Mouse (Mus musculus): ENCODE results near the gene Slc25a38.

The Slc25a38 gene

DNA sequence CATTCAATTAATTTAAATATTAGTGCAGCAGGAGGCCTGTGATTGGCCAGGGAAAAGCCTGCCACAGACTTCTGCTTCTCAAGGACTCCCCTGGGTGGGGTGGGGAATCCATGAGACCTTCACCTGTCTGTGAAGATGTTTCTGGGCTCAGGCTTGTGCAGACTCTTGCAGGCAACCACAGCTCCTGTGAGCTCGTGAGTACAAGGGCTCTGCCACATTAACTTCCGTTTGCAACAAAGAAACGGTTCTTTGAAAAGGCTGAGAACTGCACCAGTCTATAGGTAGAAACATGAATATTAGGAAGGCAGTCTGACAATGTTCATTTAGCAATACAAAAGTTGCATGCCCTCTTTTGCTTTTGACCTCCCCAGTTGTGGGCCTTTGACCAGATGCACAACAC is 31.9 kb upstream of the Slc25a38 start:
- H3K4me3 ChIP-seq (replicated peaks; ENCODE audit: low read length), result no peak overlapping the region
- peaks cover 26% of the 10 kb centered on the region for H3K4me1 ChIP-seq (replicated peaks; ENCODE audit: low read depth, low read length)
- no peaks in the 10 kb centered on the region for H3K36me3 ChIP-seq (ENCODE audit: insufficient read depth, low read length)
- no peaks in the 10 kb centered on the region for H3K9me3 ChIP-seq (ENCODE audit: low read length)
- no peak for TF ChIP-seq CTCF (conservative IDR thresholded peaks at IDR 0.05; ENCODE audit: low read length)
- no peak for TF ChIP-seq POU5F1 (IDR thresholded peaks at IDR 0.05; ENCODE audit: borderline replicate concordance, low read length)
- TF ChIP-seq NANOG (IDR thresholded peaks at IDR 0.05; ENCODE audit: borderline replicate concordance, low read length), result no peak
- H3K27me3 ChIP-seq (ENCODE audit: insufficient read depth, low read length), result peaks cover 31% of the 10 kb centered on the region

- H3K27me3 ChIP-seq (ENCODE audit: insufficient read depth, low read length), result peaks cover 33% of the 10 kb centered on the region
- TF ChIP-seq NANOG (IDR thresholded peaks at IDR 0.05; ENCODE audit: borderline replicate concordance, low read length) (no peak), POU5F1 (IDR thresholded peaks at IDR 0.05; ENCODE audit: borderline replicate concordance, low read length) (no peak), CTCF (conservative IDR thresholded peaks at IDR 0.05; ENCODE audit: low read length) (no peak)
- H3K4me1 ChIP-seq (replicated peaks; ENCODE audit: low read depth, low read length), result peaks cover 27% of the 10 kb centered on the region
- H3K36me3 ChIP-seq (ENCODE audit: insufficient read depth, low read length), result no peaks in the 10 kb centered on the region
- no peak overlapping the region for H3K4me3 ChIP-seq (replicated peaks; ENCODE audit: low read length)
- no peaks in the 10 kb centered on the region for H3K9me3 ChIP-seq (ENCODE audit: low read length)
Measured at GRCm38 (mm10) chr9:120079901-120080300, 30.3 kb upstream of the Slc25a38 start.

GRCm38 (mm10) chr9:120080546-120081108 is 29.5 kb upstream of the Slc25a38 start:
- Histone ChIP-seq H3K9me3 (ENCODE audit: low read length) (no peaks in the 10 kb centered on the region), H3K36me3 (ENCODE audit: insufficient read depth, low read length) (no peaks in the 10 kb centered on the region), H3K27me3 (ENCODE audit: insufficient read depth, low read length) (peaks cover 38% of the 10 kb centered on the region), H3K4me3 (replicated peaks; ENCODE audit: low read length) (no peak overlapping the region), H3K4me1 (replicated peaks; ENCODE audit: low read depth, low read length) (peaks cover 27% of the 10 kb centered on the region)
- TF ChIP-seq CTCF (conservative IDR thresholded peaks at IDR 0.05; ENCODE audit: low read length) (peak; percentile 88), NANOG (IDR thresholded peaks at IDR 0.05; ENCODE audit: borderline replicate concordance, low read length) (no peak)

GRCm38 (mm10) chr9:120081247-120081646 is 28.9 kb upstream of the Slc25a38 start:
- no peaks in the 10 kb centered on the region for H3K9me3 ChIP-seq (ENCODE audit: low read length)
- TF ChIP-seq CTCF (conservative IDR thresholded peaks at IDR 0.05; ENCODE audit: low read length), result peak; percentile 64
- TF ChIP-seq POU5F1 (IDR thresholded peaks at IDR 0.05; ENCODE audit: borderline replicate concordance, low read length), result no peak
- H3K4me3 ChIP-seq (replicated peaks; ENCODE audit: low read length), result no peak overlapping the region
- H3K36me3 ChIP-seq (ENCODE audit: insufficient read depth, low read length), result no peaks in the 10 kb centered on the region
- peaks cover 27% of the 10 kb centered on the region for H3K4me1 ChIP-seq (replicated peaks; ENCODE audit: low read depth, low read length)
- peaks cover 38% of the 10 kb centered on the region for H3K27me3 ChIP-seq (ENCODE audit: insufficient read depth, low read length)

GRCm38 (mm10) chr9:120081967-120082366 is 28.2 kb upstream of the Slc25a38 start:
- H3K27me3 ChIP-seq (ENCODE audit: insufficient read depth, low read length), result peaks cover 34% of the 10 kb centered on the region
- H3K4me1 ChIP-seq (replicated peaks; ENCODE audit: low read depth, low read length), result peaks cover 27% of the 10 kb centered on the region
- TF ChIP-seq CTCF (conservative IDR thresholded peaks at IDR 0.05; ENCODE audit: low read length) (no peak), POU5F1 (IDR thresholded peaks at IDR 0.05; ENCODE audit: borderline replicate concordance, low read length) (no peak)
- H3K36me3 ChIP-seq (ENCODE audit: insufficient read depth, low read length), result no peaks in the 10 kb centered on the region
- H3K4me3 ChIP-seq (replicated peaks; ENCODE audit: low read length), result no peak overlapping the region
- H3K9me3 ChIP-seq (ENCODE audit: low read length), result no peaks in the 10 kb centered on the region

DNA sequence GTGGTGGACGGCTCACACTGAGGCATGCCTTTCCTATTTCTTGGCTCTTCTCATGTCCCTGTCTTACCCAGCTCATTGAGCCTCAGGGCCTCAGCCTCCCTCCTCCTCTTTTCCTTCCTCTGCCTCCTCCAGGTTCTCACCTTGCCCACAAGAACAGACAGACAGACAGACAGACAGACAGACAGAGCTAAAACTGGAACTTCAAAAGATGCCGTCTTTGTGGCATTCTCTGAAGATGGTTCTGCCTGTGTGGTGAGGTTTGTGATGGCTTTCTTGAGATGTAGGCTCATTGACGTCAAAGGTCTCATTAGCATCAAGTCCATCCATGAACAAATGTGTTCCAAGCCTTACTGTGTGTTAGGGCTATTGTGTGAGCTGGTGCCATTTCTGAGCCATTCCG is 27.5 kb upstream of the Slc25a38 start:
- no peaks in the 10 kb centered on the region for H3K36me3 ChIP-seq (ENCODE audit: insufficient read depth, low read length)
- H3K4me3 ChIP-seq (replicated peaks; ENCODE audit: low read length), result no peak overlapping the region
- no peaks in the 10 kb centered on the region for H3K9me3 ChIP-seq (ENCODE audit: low read length)
- H3K27me3 ChIP-seq (ENCODE audit: insufficient read depth, low read length), result peaks cover 29% of the 10 kb centered on the region
- peaks cover 27% of the 10 kb centered on the region for H3K4me1 ChIP-seq (replicated peaks; ENCODE audit: low read depth, low read length)
- TF ChIP-seq CTCF (conservative IDR thresholded peaks at IDR 0.05; ENCODE audit: low read length) (no peak), POU5F1 (IDR thresholded peaks at IDR 0.05; ENCODE audit: borderline replicate concordance, low read length) (no peak), NANOG (IDR thresholded peaks at IDR 0.05; ENCODE audit: borderline replicate concordance, low read length) (no peak)

- Histone ChIP-seq H3K4me3 (replicated peaks; ENCODE audit: low read length) (no peak overlapping the region), H3K4me1 (replicated peaks; ENCODE audit: low read depth, low read length) (peaks cover 23% of the 10 kb centered on the region), H3K9me3 (ENCODE audit: low read length) (no peaks in the 10 kb centered on the region), H3K36me3 (ENCODE audit: insufficient read depth, low read length) (no peaks in the 10 kb centered on the region), H3K27me3 (ENCODE audit: insufficient read depth, low read length) (peaks cover 23% of the 10 kb centered on the region; the same call in 1 of the 2 replicates)
- TF ChIP-seq POU5F1 (IDR thresholded peaks at IDR 0.05; ENCODE audit: borderline replicate concordance, low read length), result no peak
- no peak for TF ChIP-seq CTCF (conservative IDR thresholded peaks at IDR 0.05; ENCODE audit: low read length)
- TF ChIP-seq NANOG (IDR thresholded peaks at IDR 0.05; ENCODE audit: borderline replicate concordance, low read length), result no peak
Measured at GRCm38 (mm10) chr9:120083158-120083894, 26.8 kb upstream of the Slc25a38 start.

DNA sequence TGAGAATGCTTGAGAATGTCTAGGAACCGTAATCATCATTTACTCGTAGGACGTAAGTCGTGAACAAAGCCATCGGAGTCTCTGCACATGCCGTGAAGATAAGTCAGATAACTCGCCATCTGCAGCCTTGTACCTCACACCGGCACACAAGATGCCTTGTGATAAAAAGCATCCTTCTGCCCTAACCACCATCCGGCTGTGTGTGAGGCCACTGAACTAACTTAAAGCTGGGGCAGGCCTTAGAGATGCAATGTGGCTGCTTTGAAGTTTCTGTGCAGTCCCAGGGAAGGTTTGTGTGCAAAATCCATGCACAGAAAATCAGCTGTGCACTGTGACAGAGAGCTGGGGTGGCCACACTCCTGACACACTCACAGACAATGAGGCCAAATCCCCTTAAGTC is 25.8 kb upstream of the Slc25a38 start:
- H3K9me3 ChIP-seq (ENCODE audit: low read length), result no peaks in the 10 kb centered on the region
- no peaks in the 10 kb centered on the region for H3K36me3 ChIP-seq (ENCODE audit: insufficient read depth, low read length)
- H3K4me1 ChIP-seq (replicated peaks; ENCODE audit: low read depth, low read length), result peaks cover 13% of the 10 kb centered on the region
- TF ChIP-seq CTCF (conservative IDR thresholded peaks at IDR 0.05; ENCODE audit: low read length), result no peak
- TF ChIP-seq NANOG (IDR thresholded peaks at IDR 0.05; ENCODE audit: borderline replicate concordance, low read length), result no peak
- no peak for TF ChIP-seq POU5F1 (IDR thresholded peaks at IDR 0.05; ENCODE audit: borderline replicate concordance, low read length)
- no peak overlapping the region for H3K4me3 ChIP-seq (replicated peaks; ENCODE audit: low read length)
- peaks cover 17% of the 10 kb centered on the region; the same call in 1 of the 2 replicates for H3K27me3 ChIP-seq (ENCODE audit: insufficient read depth, low read length)
